8 mouse cellular contexts compared by ENCODE assay signal in the genomic region with DNA sequence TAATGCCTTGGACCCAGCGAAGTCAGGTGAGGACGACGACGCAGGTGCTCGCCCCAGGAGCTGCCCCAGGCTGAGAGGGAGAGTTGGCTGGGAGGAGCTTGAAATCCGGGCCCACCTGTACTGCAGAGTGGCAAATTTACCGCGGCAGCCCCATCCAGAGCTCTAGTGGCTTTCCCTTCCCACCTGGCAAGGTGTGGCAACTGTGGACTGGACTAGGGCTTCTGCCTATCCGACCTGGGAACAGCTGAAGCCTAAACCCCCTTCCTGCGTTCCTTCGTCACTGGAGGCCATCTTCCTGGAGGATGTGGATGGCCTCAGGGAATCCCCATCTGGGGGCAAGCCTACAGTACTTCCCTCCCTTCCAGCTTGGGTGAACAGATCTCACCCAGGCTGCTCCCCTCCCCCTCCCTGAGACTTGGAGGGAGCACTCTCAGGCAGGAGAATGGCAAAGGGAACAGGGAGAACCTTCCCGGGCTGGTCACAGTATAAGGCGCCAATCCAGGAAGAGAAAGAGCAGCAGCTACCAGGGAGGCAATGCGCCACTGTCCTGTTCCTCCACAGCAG. TPM values are rescaled to one million over a fixed set of nuclear protein-coding genes. Genes with fewer than 3 reads are reported as not detected.
DNase-seq lines count a peak whose midpoint lies in the region; ATAC-seq and TF ChIP-seq lines count a peak whose summit lies in the region.
"Had no signal": no experiment of that assay in that cellular context is flagged by ENCODE, and none has a peak within 500 bp of the region (broad histone marks: within the 10 kb centered on the region; RNA-seq: fewer than 3 reads in every experiment).

No protein-coding gene starts in this region.

- peaks cover 64% of the 10 kb centered on the region for H3K4me1 ChIP-seq in heart, postnatal 0 days (ENCODE audit: control insufficient read depth, insufficient read depth)
- peaks cover 67% of the 10 kb centered on the region for H3K4me1 ChIP-seq in intestine, embryonic 15.5 days (replicated peaks)

- H3K27me3 ChIP-seq in heart, postnatal 0 days (ENCODE audit: control insufficient read depth, insufficient read depth, low read length), result no peaks in the 10 kb centered on the region
- no peaks in the 10 kb centered on the region for H3K27me3 ChIP-seq in intestine, embryonic 15.5 days (replicated peaks)

- H3K9me3 ChIP-seq in heart, postnatal 0 days (replicated peaks; ENCODE audit: control insufficient read depth, low read length), result no peaks in the 10 kb centered on the region
- no peaks in the 10 kb centered on the region for H3K9me3 ChIP-seq in intestine, embryonic 15.5 days

- no peak overlapping the region for H3K4me2 ChIP-seq in heart, postnatal 0 days (ENCODE audit: low read depth, low read length)
- no peak overlapping the region; the same call in 1 of the 2 replicates for H3K4me2 ChIP-seq in intestine, embryonic 15.5 days (replicated peaks)

- no peak for TF ChIP-seq EP300 in heart, postnatal 0 days (IDR thresholded peaks at IDR 0.05; ENCODE audit: low read depth)

- ATAC-seq in heart, postnatal 0 days (ENCODE audit: insufficient read depth, low read depth), result no peak
- no peak for ATAC-seq in intestine, embryonic 15.5 days
- no peak for ATAC-seq in CD4-positive, CD25-positive, alpha-beta regulatory T cell, adult 4 months

- H3K27ac ChIP-seq in heart, postnatal 0 days (ENCODE audit: low read depth), result peak overlapping the region; percentile 59
- peak overlapping the region; percentile 48; the same call in 1 of the 2 replicates for H3K27ac ChIP-seq in intestine, embryonic 15.5 days

- DNase-seq in heart, postnatal 0 days (ENCODE audit: low spot score), result no peak
- DNase-seq in heart, postnatal 36 days, result no peak
- DNase-seq in right cerebral cortex, postnatal 14 days, result peak; percentile 5
- DNase-seq in right cerebral cortex, postnatal 4 days, result no peak
- DNase-seq in left cerebral cortex, postnatal 14 days (ENCODE audit: low spot score in 2 of 2), result no peak
- DNase-seq: gastrocnemius, postnatal 14 days had no signal

- 67% methylated on average over 14 of the region's 14 CpGs for WGBS in heart, postnatal 0 days
- WGBS in intestine, embryonic 15.5 days, result 61% methylated on average over 14 of the region's 14 CpGs

- no peak for TF ChIP-seq CTCF in heart, postnatal 0 days (IDR thresholded peaks at IDR 0.05; ENCODE audit: low read depth)

- no peaks in the 10 kb centered on the region for H3K36me3 ChIP-seq in heart, postnatal 0 days (replicated peaks; ENCODE audit: control insufficient read depth, insufficient read depth, low read length)
- H3K36me3 ChIP-seq in intestine, embryonic 15.5 days, result peaks cover 8% of the 10 kb centered on the region; the same call in 1 of the 2 replicates

- no peak overlapping the region for H3K4me3 ChIP-seq in heart, postnatal 0 days (ENCODE audit: low read depth, low read length)
- H3K4me3 ChIP-seq in intestine, embryonic 15.5 days (replicated peaks), result no peak overlapping the region

- H3K9ac ChIP-seq in heart, postnatal 0 days (replicated peaks; ENCODE audit: low read depth, low read length), result peak overlapping the region; percentile 21; the same call in 1 of the 2 replicates
- no peak overlapping the region for H3K9ac ChIP-seq in intestine, embryonic 15.5 days

- intact Hi-C loops in heart, postnatal 36 days (cut with DNase I), result no loop called here
- intact Hi-C loops in left cerebral cortex, postnatal 14 days (cut with DNase I), result no loop called here

RNA-seq across cellular contexts. Expression of a gene that starts 29.7 kb away (rescaled TPM):
- total RNA-seq in heart, postnatal 0 days (2014; rRNA removed; ENCODE audit: low replicate concordance), result 13.5 and 14.5 TPM in 2 replicates
- 3.5 and 3.6 TPM in 2 replicates for polyA plus RNA-seq in heart, postnatal 0 days (2015; fragmentation: Nextera tagmentation; extraction: Ambion mirVana)
- 10 to 100 TPM; 15.6 to 15.9 TPM for total RNA-seq in heart, postnatal 36 days (2021)
- polyA plus RNA-seq in intestine, embryonic 15.5 days (2015; fragmentation: Nextera tagmentation; extraction: Ambion mirVana), result 7.2 and 7.7 TPM in 2 replicates
- 10 to 100 TPM; 12.6 to 18.6 TPM for total RNA-seq in left cerebral cortex, postnatal 14 days (2021)
- 1 to 10 TPM; 7.3 to 8.2 TPM for polyA plus RNA-seq in CD4-positive, CD25-positive, alpha-beta regulatory T cell, adult 4 months (2017; shearing (Covaris generic))

RNA-seq across cellular contexts. Expression of a gene that starts 40.7 kb away (rescaled TPM):
- total RNA-seq in heart, postnatal 0 days (2014; rRNA removed; ENCODE audit: low replicate concordance), result 1.5 TPM in 1 of 2 replicates, not detected in the other
- polyA plus RNA-seq in heart, postnatal 0 days (2015; fragmentation: Nextera tagmentation; extraction: Ambion mirVana), result 0.31 and 0.45 TPM in 2 replicates
- under 1 TPM; 0.11 to 0.22 TPM for total RNA-seq in heart, postnatal 36 days (2021)
- 0.59 and 0.63 TPM in 2 replicates for polyA plus RNA-seq in intestine, embryonic 15.5 days (2015; fragmentation: Nextera tagmentation; extraction: Ambion mirVana)
- total RNA-seq in left cerebral cortex, postnatal 14 days (2021), result 1 to 10 TPM; 5.8 to 6.8 TPM
- not detected for polyA plus RNA-seq in CD4-positive, CD25-positive, alpha-beta regulatory T cell, adult 4 months (2017; shearing (Covaris generic))
